ENCODE assay signal across 36 mouse cellular contexts in genomic region chr4:117071183-117071582, GRCm38 (mm10). TPM values are rescaled to one million over a fixed set of nuclear protein-coding genes. Genes with fewer than 3 reads are reported as not detected.
A peak's percentile ranks its signal among the peaks of the same experiment; 100 is the strongest.
DNase-seq lines count a peak whose midpoint lies in the region; ATAC-seq and TF ChIP-seq lines count a peak whose summit lies in the region.
"Had no signal": no experiment of that assay in that cellular context is flagged by ENCODE, and none has a peak within 500 bp of the region (broad histone marks: within the 10 kb centered on the region; RNA-seq: fewer than 3 reads in every experiment).

No protein-coding gene starts in this region.

- H3K9me3 ChIP-seq in heart, postnatal 0 days (replicated peaks; ENCODE audit: control insufficient read depth, low read length): no peaks in the 10 kb centered on the region
- no peaks in the 10 kb centered on the region for H3K9me3 ChIP-seq in lung, embryonic 14.5 days (ENCODE audit: low read depth, low read length)
- no peaks in the 10 kb centered on the region for H3K9me3 ChIP-seq in stomach, embryonic 15.5 days
- H3K9me3 ChIP-seq: forebrain, embryonic 15.5 days; heart, embryonic 12.5 days; hindbrain, embryonic 12.5 days; intestine, embryonic 15.5 days; limb, embryonic 10.5 days; limb, embryonic 15.5 days; lung, embryonic 15.5 days; midbrain, embryonic 10.5 days; midbrain, embryonic 15.5 days had no signal

- peaks cover 65% of the 10 kb centered on the region for H3K36me3 ChIP-seq in heart, postnatal 0 days (replicated peaks; ENCODE audit: control insufficient read depth, insufficient read depth, low read length)
- peaks cover 77% of the 10 kb centered on the region for H3K36me3 ChIP-seq in lung, embryonic 14.5 days (ENCODE audit: insufficient read depth)
- H3K36me3 ChIP-seq in stomach, embryonic 15.5 days: peaks cover 5% of the 10 kb centered on the region; the same call in 1 of the 2 replicates

- no peak overlapping the region for H3K27ac ChIP-seq in heart, postnatal 0 days (ENCODE audit: low read depth)
- no peak overlapping the region for H3K27ac ChIP-seq in lung, embryonic 14.5 days (ENCODE audit: low read depth)
- no peak overlapping the region for H3K27ac ChIP-seq in stomach, embryonic 15.5 days
- H3K27ac ChIP-seq: forebrain, embryonic 15.5 days; hindbrain, embryonic 12.5 days; hindbrain, postnatal 0 days; intestine, embryonic 15.5 days; limb, embryonic 10.5 days; limb, embryonic 15.5 days; lung, embryonic 15.5 days; midbrain, embryonic 10.5 days; midbrain, embryonic 15.5 days had no signal

- H3K9ac ChIP-seq in heart, postnatal 0 days (replicated peaks; ENCODE audit: low read depth, low read length): no peak overlapping the region
- H3K9ac ChIP-seq in lung, embryonic 14.5 days: no peak overlapping the region
- no peak overlapping the region for H3K9ac ChIP-seq in stomach, embryonic 15.5 days
- H3K9ac ChIP-seq: forebrain, embryonic 15.5 days; heart, embryonic 12.5 days; hindbrain, embryonic 12.5 days; intestine, embryonic 15.5 days; limb, embryonic 15.5 days; lung, embryonic 15.5 days; midbrain, embryonic 15.5 days had no signal

- H3K4me2 ChIP-seq in heart, postnatal 0 days (ENCODE audit: low read depth, low read length): no peak overlapping the region
- no peak overlapping the region for H3K4me2 ChIP-seq in lung, embryonic 14.5 days
- no peak overlapping the region for H3K4me2 ChIP-seq in stomach, embryonic 15.5 days
- H3K4me2 ChIP-seq: forebrain, embryonic 15.5 days; heart, embryonic 12.5 days; hindbrain, embryonic 12.5 days; intestine, embryonic 15.5 days; limb, embryonic 15.5 days; lung, embryonic 15.5 days; midbrain, embryonic 15.5 days had no signal

- H3K27me3 ChIP-seq in heart, postnatal 0 days (ENCODE audit: control insufficient read depth, insufficient read depth, low read length): no peaks in the 10 kb centered on the region
- no peaks in the 10 kb centered on the region for H3K27me3 ChIP-seq in lung, embryonic 14.5 days (ENCODE audit: insufficient read depth, low read length)
- no peaks in the 10 kb centered on the region for H3K27me3 ChIP-seq in stomach, embryonic 15.5 days (replicated peaks)
- H3K27me3 ChIP-seq: CH12.LX; forebrain, embryonic 15.5 days; heart, embryonic 12.5 days; hindbrain, embryonic 12.5 days; intestine, embryonic 15.5 days; limb, embryonic 15.5 days; lung, embryonic 15.5 days; Patski had no signal

- no peak for DNase-seq in heart, postnatal 0 days (ENCODE audit: low spot score)
- DNase-seq in heart, postnatal 10 days: no peak
- no peak for DNase-seq in lung, embryonic 14.5 days
- DNase-seq in lung, adult 18-20 months: no peak
- peak; percentile 27 for DNase-seq in Muller cell, postnatal 12 days (ENCODE audit: inconsistent ontology term)
- no peak for DNase-seq in c-Kit-positive CD71-positive TER-119-positive erythroid progenitor cells, embryonic 14.5 days (ENCODE audit: low spot score)
- no peak for DNase-seq in right cerebral cortex, adult 18-20 months
- DNase-seq: adrenal gland, postnatal 25 days; B cell, adult 2 months; cerebellum, adult 18-20 months; cerebellum, postnatal 10 days; gastrocnemius, postnatal 25 days; heart, adult 11 months; kidney, adult 9 months; kidney, postnatal 10 days; layer of hippocampus, postnatal 36 days; lung, postnatal 36 days; spleen, adult 18-20 months had no signal

- intact Hi-C loops in heart, postnatal 10 days (cut with DNase I): no loop called here

- peak; percentile 17; the same call in 1 of the 2 replicates for ATAC-seq in heart, postnatal 0 days (ENCODE audit: insufficient read depth, low read depth)
- peak; percentile 17; the same call in 1 of the 2 replicates for ATAC-seq in lung, embryonic 14.5 days (ENCODE audit: insufficient read depth)
- 0 out of 2 replicates have a peak, but pooled peaks have one; percentile 18 for ATAC-seq in stomach, embryonic 15.5 days (ENCODE audit: insufficient read depth, low FRiP score, low read depth)
- ATAC-seq: forebrain, embryonic 15.5 days; hindbrain, postnatal 0 days; intestine, embryonic 15.5 days; midbrain, embryonic 15.5 days; Patski had no signal

- no peak for TF ChIP-seq CTCF in heart, postnatal 0 days (IDR thresholded peaks at IDR 0.05; ENCODE audit: low read depth)
- TF ChIP-seq CTCF in lung, embryonic 14.5 days (IDR thresholded peaks at IDR 0.05; ENCODE audit: low read depth): no peak

- TF ChIP-seq EP300 in heart, postnatal 0 days (IDR thresholded peaks at IDR 0.05; ENCODE audit: low read depth): no peak

- H3K4me3 ChIP-seq in heart, postnatal 0 days (ENCODE audit: low read depth, low read length): no peak overlapping the region
- H3K4me3 ChIP-seq in lung, embryonic 14.5 days (ENCODE audit: low read depth, low read length): no peak overlapping the region
- H3K4me3 ChIP-seq in stomach, embryonic 15.5 days (replicated peaks): no peak overlapping the region
- H3K4me3 ChIP-seq: forebrain, embryonic 15.5 days; heart, embryonic 12.5 days; hindbrain, embryonic 12.5 days; intestine, embryonic 15.5 days; limb, embryonic 10.5 days; limb, embryonic 15.5 days; lung, embryonic 15.5 days; midbrain, embryonic 10.5 days; midbrain, embryonic 15.5 days had no signal

- H3K4me1 ChIP-seq in heart, postnatal 0 days (ENCODE audit: control insufficient read depth, insufficient read depth): no peaks in the 10 kb centered on the region
- no peaks in the 10 kb centered on the region for H3K4me1 ChIP-seq in lung, embryonic 14.5 days (ENCODE audit: insufficient read depth)
- no peaks in the 10 kb centered on the region for H3K4me1 ChIP-seq in stomach, embryonic 15.5 days
- H3K4me1 ChIP-seq: forebrain, embryonic 15.5 days; heart, embryonic 12.5 days; hindbrain, embryonic 12.5 days; intestine, embryonic 15.5 days; limb, embryonic 10.5 days; limb, embryonic 15.5 days; lung, embryonic 15.5 days; midbrain, embryonic 10.5 days; midbrain, embryonic 15.5 days had no signal

- WGBS in heart, postnatal 0 days: 77% methylated on average over 5 of the region's 5 CpGs
- WGBS in lung, embryonic 14.5 days: 87% methylated on average over 5 of the region's 5 CpGs
- WGBS in stomach, embryonic 15.5 days: 86% methylated on average over 5 of the region's 5 CpGs

RNA-seq across cellular contexts. Expression of gene Ptch2, which starts 24.7 kb away (rescaled TPM):
- 3.2 and 3.6 TPM in 2 replicates for total RNA-seq in heart, postnatal 0 days (2014; rRNA removed; ENCODE audit: low replicate concordance)
- 1.2 and 1.4 TPM in 2 replicates for polyA plus RNA-seq in heart, postnatal 0 days (2015; fragmentation: Nextera tagmentation; extraction: Ambion mirVana)
- total RNA-seq in heart, postnatal 10 days (2021): 1 to 10 TPM; 3.6 to 4.3 TPM
- polyA plus RNA-seq in lung, embryonic 14.5 days (2014; fragmentation: Nextera tagmentation; extraction: Ambion mirVana): 12.2 and 14.1 TPM in 2 replicates
- polyA plus RNA-seq in stomach, embryonic 15.5 days (2015; fragmentation: Nextera tagmentation; extraction: Ambion mirVana): 6.5 and 7.0 TPM in 2 replicates

RNA-seq across cellular contexts. Expression of gene Eif2b3, which starts 52.0 kb away (rescaled TPM):
- total RNA-seq in heart, postnatal 0 days (2014; rRNA removed; ENCODE audit: low replicate concordance): 10.7 and 14.0 TPM in 2 replicates
- 25.7 and 27.5 TPM in 2 replicates for polyA plus RNA-seq in heart, postnatal 0 days (2015; fragmentation: Nextera tagmentation; extraction: Ambion mirVana)
- 10 to 100 TPM; 19.2 to 20.3 TPM for total RNA-seq in heart, postnatal 10 days (2021)
- 43.5 and 45.2 TPM in 2 replicates for polyA plus RNA-seq in lung, embryonic 14.5 days (2014; fragmentation: Nextera tagmentation; extraction: Ambion mirVana)
- 35.3 and 36.4 TPM in 2 replicates for polyA plus RNA-seq in stomach, embryonic 15.5 days (2015; fragmentation: Nextera tagmentation; extraction: Ambion mirVana)

RNA-seq across cellular contexts. Expression of gene Btbd19, which starts 54.3 kb away (rescaled TPM):
- 7.4 and 8.6 TPM in 2 replicates for total RNA-seq in heart, postnatal 0 days (2014; rRNA removed; ENCODE audit: low replicate concordance)
- polyA plus RNA-seq in heart, postnatal 0 days (2015; fragmentation: Nextera tagmentation; extraction: Ambion mirVana): 2.7 and 2.8 TPM in 2 replicates
- total RNA-seq in heart, postnatal 10 days (2021): 1 to 10 TPM; 5.1 to 6.4 TPM
- 6.7 and 7.6 TPM in 2 replicates for polyA plus RNA-seq in lung, embryonic 14.5 days (2014; fragmentation: Nextera tagmentation; extraction: Ambion mirVana)
- polyA plus RNA-seq in stomach, embryonic 15.5 days (2015; fragmentation: Nextera tagmentation; extraction: Ambion mirVana): 6.7 and 7.6 TPM in 2 replicates

RNA-seq across cellular contexts. Expression of gene Tctex1d4, which starts 55.4 kb away (rescaled TPM):
- total RNA-seq in heart, postnatal 0 days (2014; rRNA removed; ENCODE audit: low replicate concordance): not detected in 2 replicates
- polyA plus RNA-seq in heart, postnatal 0 days (2015; fragmentation: Nextera tagmentation; extraction: Ambion mirVana): 1.3 TPM in 1 of 2 replicates, not detected in the other
- total RNA-seq in heart, postnatal 10 days (2021): under 1 TPM in 1 of 2 experiments, not detected in 1; 0.31 TPM
- not detected in 2 replicates for polyA plus RNA-seq in lung, embryonic 14.5 days (2014; fragmentation: Nextera tagmentation; extraction: Ambion mirVana)
- polyA plus RNA-seq in stomach, embryonic 15.5 days (2015; fragmentation: Nextera tagmentation; extraction: Ambion mirVana): 0.24 TPM in 1 of 2 replicates, not detected in the other
- total RNA-seq: adrenal gland, postnatal 25 days; gastrocnemius, adult 18-20 months; gastrocnemius, postnatal 25 days; heart, postnatal 25 days; layer of hippocampus, postnatal 36 days; neutrophil, adult 5-6 weeks had no signal
- polyA plus RNA-seq: embryonic facial prominence, embryonic 11.5 days; heart, embryonic 12.5 days; hindbrain, embryonic 12.5 days; intestine, embryonic 15.5 days; limb, embryonic 10.5 days; limb, embryonic 15.5 days; midbrain, embryonic 10.5 days; midbrain, embryonic 15.5 days; neural tube, embryonic 11.5 days had no signal
